ENCODE assay signal across 15 mouse cellular contexts in genomic region chr8:114768536-114768935, GRCm38 (mm10).
"Had no signal": no experiment of that assay in that cellular context is flagged by ENCODE, and none has a peak within 500 bp of the region (broad histone marks: within the 10 kb centered on the region; RNA-seq: fewer than 3 reads in every experiment).

No protein-coding gene starts in this region.

- H3K4me3 ChIP-seq: neural tube, embryonic 15.5 days; stomach, embryonic 15.5 days had no signal

- H3K27me3 ChIP-seq: stomach, embryonic 15.5 days had no signal

- DNase-seq: retina, postnatal 1 day; right cerebral cortex, adult 18-20 months; right cerebral cortex, postnatal 14 days; right cerebral cortex, postnatal 25 days; right cerebral cortex, postnatal 4 days; spleen, adult 18-20 months; thymus, adult 18-20 months; thymus, adult 2 months; thymus, postnatal 14 days; thymus, postnatal 25 days; thymus, postnatal 36 days; thymus, postnatal 4 days had no signal

- H3K27ac ChIP-seq: neural tube, embryonic 15.5 days; stomach, embryonic 15.5 days; stomach, postnatal 0 days had no signal
